Mouse (Mus musculus): Measurements from ENCODE around the gene Rprd2.

- TF ChIP-seq ZNF384 (IDR thresholded peaks at IDR 0.05; ENCODE audit: low read depth, low read length) (no peak), CTCF (conservative IDR thresholded peaks at IDR 0.05 in 1 of 2, IDR thresholded peaks at IDR 0.05 in 1 of 2; ENCODE audit: low read depth in 2 of 2, low read length in 2 of 2) (no peak), TBP (conservative IDR thresholded peaks at IDR 0.05; ENCODE audit: low read depth, low read length) (peak; percentile 38; the same call in 1 of the 2 replicates), POLR2A (IDR thresholded peaks at IDR 0.05; ENCODE audit: low read depth, low read length) (no peak), RAD21 (IDR thresholded peaks at IDR 0.05; ENCODE audit: low read depth, low read length) (no peak), TCF12 (IDR thresholded peaks at IDR 0.05; ENCODE audit: low read depth, low read length) (no peak), MAFK (IDR thresholded peaks at IDR 0.05; ENCODE audit: insufficient replicate concordance, low read length) (no peak), RCOR1 (conservative IDR thresholded peaks at IDR 0.05; ENCODE audit: low read depth, low read length) (no peak)
Measured at GRCm38 (mm10) chr3:95818026-95818511, 594 bp downstream of the Rprd2 start.

Data from CH12.LX (cell line).